ENCODE assay signal across 14 mouse cellular contexts in the genomic region with DNA sequence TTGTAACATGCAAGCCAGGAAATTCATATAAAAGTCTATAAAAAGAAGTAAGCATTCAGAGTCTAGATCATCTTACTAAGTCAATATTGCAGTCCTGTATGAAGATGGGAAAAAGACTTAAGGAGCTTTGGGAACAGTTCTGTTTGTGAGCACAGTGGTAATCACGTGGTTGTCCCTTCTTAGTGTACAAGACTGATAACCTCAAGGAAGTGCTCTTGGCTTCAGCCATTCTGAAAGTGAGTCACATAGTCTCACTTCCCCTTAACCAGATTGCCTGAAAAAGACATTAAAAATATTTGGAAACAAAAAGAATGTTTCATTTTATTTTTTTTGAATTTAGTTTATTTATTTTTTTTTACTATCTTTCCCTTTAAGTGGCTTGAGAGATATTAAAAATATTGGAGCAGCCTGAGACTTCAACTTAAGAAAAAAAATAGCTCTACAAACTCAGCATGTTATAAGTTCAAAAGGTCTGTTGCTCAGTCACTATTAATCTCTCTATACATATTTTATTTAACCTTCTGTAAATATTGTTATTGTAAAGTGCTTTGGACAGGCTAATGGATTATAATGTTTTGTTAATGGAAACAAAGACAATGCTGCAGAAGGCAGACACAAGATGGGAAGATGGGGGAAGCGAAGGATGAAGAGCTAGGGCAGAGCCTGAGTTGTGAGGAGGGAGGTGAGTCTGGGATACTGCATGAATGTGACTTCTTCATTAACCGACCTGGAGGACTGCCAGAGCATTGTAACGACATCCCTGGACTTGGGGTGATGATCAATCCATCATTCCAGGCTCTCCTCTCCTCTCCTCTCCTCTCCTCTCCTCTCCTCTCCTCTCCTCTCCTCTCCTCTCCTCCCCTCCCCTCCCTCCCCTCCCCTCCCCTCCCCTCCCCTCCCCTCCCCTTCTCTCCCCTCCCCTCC.
DNase-seq lines count a peak whose midpoint lies in the region; ATAC-seq and TF ChIP-seq lines count a peak whose summit lies in the region.
"Had no signal": no experiment of that assay in that cellular context is flagged by ENCODE, and none has a peak within 500 bp of the region (broad histone marks: within the 10 kb centered on the region; RNA-seq: fewer than 3 reads in every experiment).

No protein-coding gene starts in this region.

- H3K4me2 ChIP-seq in heart, embryonic 11.5 days = no peak overlapping the region
- no peak overlapping the region for H3K4me2 ChIP-seq in lung, embryonic 14.5 days
- H3K4me2 ChIP-seq in intestine, embryonic 15.5 days (replicated peaks) = no peak overlapping the region
- H3K4me2 ChIP-seq: limb, embryonic 13.5 days had no signal

- WGBS in heart, embryonic 11.5 days (ENCODE audit: insufficient replicate concordance) = 62% methylated on average over 4 of the region's 4 CpGs
- 28% methylated on average over 4 of the region's 4 CpGs for WGBS in lung, embryonic 14.5 days
- 43% methylated on average over 4 of the region's 4 CpGs for WGBS in lung, adult 2 months
- 43% methylated on average over 4 of the region's 4 CpGs for WGBS in intestine, embryonic 15.5 days
- WGBS in limb, embryonic 10.5 days = 62% methylated on average over 4 of the region's 4 CpGs

- peak; percentile 64 for DNase-seq in heart, adult 8-10 months (ENCODE audit: low spot score)
- peak; percentile 68 for DNase-seq in lung, embryonic 14.5 days
- DNase-seq in lung, adult 2 months = no peak
- peak; percentile 52 for DNase-seq in brain, embryonic 14.5 days (ENCODE audit: low read depth)
- no peak for DNase-seq in limb, embryonic 10.5 days (ENCODE audit: low spot score)
- no peak for DNase-seq in layer of hippocampus, postnatal 25 days (ENCODE audit: extremely low spot score in 1 of 2, low spot score in 1 of 2)
- DNase-seq: adrenal gland, postnatal 25 days; cerebellum, adult 18-20 months; kidney, adult 18-20 months; layer of hippocampus, adult 9-11 months; lung, postnatal 4 days had no signal

- no peak overlapping the region for H3K27ac ChIP-seq in heart, embryonic 11.5 days (ENCODE audit: low read depth, low read length)
- no peak overlapping the region; the same call in 1 of the 2 replicates for H3K27ac ChIP-seq in lung, embryonic 14.5 days (ENCODE audit: low read depth)
- no peak overlapping the region for H3K27ac ChIP-seq in intestine, embryonic 15.5 days
- no peak overlapping the region for H3K27ac ChIP-seq in limb, embryonic 10.5 days

- peaks cover 17% of the 10 kb centered on the region for H3K4me1 ChIP-seq in heart, embryonic 11.5 days (ENCODE audit: control insufficient read depth, insufficient read depth, low read length)
- H3K4me1 ChIP-seq in lung, embryonic 14.5 days (ENCODE audit: insufficient read depth) = peaks cover 13% of the 10 kb centered on the region
- H3K4me1 ChIP-seq in lung, adult 2 months (ENCODE audit: control insufficient read depth, insufficient read depth, low read length) = peaks cover 9% of the 10 kb centered on the region; the same call in 1 of the 2 replicates
- peaks cover 16% of the 10 kb centered on the region for H3K4me1 ChIP-seq in intestine, embryonic 15.5 days (replicated peaks)
- H3K4me1 ChIP-seq in limb, embryonic 10.5 days = peaks cover 15% of the 10 kb centered on the region

- H3K9ac ChIP-seq in heart, embryonic 11.5 days (ENCODE audit: low read depth, low read length) = no peak overlapping the region
- no peak overlapping the region for H3K9ac ChIP-seq in lung, embryonic 14.5 days
- H3K9ac ChIP-seq in intestine, embryonic 15.5 days = no peak overlapping the region
- H3K9ac ChIP-seq: limb, embryonic 13.5 days had no signal

- H3K36me3 ChIP-seq in heart, embryonic 11.5 days (ENCODE audit: control insufficient read depth, insufficient read depth, low read length) = no peaks in the 10 kb centered on the region
- no peaks in the 10 kb centered on the region for H3K36me3 ChIP-seq in lung, embryonic 14.5 days (ENCODE audit: insufficient read depth)
- no peaks in the 10 kb centered on the region for H3K36me3 ChIP-seq in intestine, embryonic 15.5 days
- H3K36me3 ChIP-seq in limb, embryonic 10.5 days = no peaks in the 10 kb centered on the region
- H3K36me3 ChIP-seq: limb, embryonic 13.5 days had no signal

- no peak for TF ChIP-seq CTCF in lung, embryonic 14.5 days (IDR thresholded peaks at IDR 0.05; ENCODE audit: low read depth)
- no peak for TF ChIP-seq CTCF in lung, adult 2 months (IDR thresholded peaks at IDR 0.05; ENCODE audit: insufficient read depth, low read length)
- no peak for TF ChIP-seq CTCF in brain, embryonic 14.5 days (IDR thresholded peaks at IDR 0.05; ENCODE audit: borderline replicate concordance, extremely low read depth, insufficient read depth, insufficient read length)

- H3K27me3 ChIP-seq in heart, embryonic 11.5 days (ENCODE audit: control insufficient read depth, insufficient read depth, low read length) = no peaks in the 10 kb centered on the region
- H3K27me3 ChIP-seq in lung, embryonic 14.5 days (ENCODE audit: insufficient read depth, low read length) = no peaks in the 10 kb centered on the region
- no peaks in the 10 kb centered on the region for H3K27me3 ChIP-seq in intestine, embryonic 15.5 days (replicated peaks)
- no peaks in the 10 kb centered on the region for H3K27me3 ChIP-seq in limb, embryonic 10.5 days (ENCODE audit: low read depth, poor library complexity, severe bottlenecking)
- H3K27me3 ChIP-seq: limb, embryonic 13.5 days had no signal

- H3K4me3 ChIP-seq in heart, embryonic 11.5 days (ENCODE audit: low read depth, low read length) = no peak overlapping the region
- no peak overlapping the region for H3K4me3 ChIP-seq in lung, embryonic 14.5 days (ENCODE audit: low read depth, low read length)
- H3K4me3 ChIP-seq in lung, adult 2 months (replicated peaks; ENCODE audit: extremely low read depth, low read depth, low read length) = no peak overlapping the region
- no peak overlapping the region for H3K4me3 ChIP-seq in intestine, embryonic 15.5 days (replicated peaks)
- no peak overlapping the region for H3K4me3 ChIP-seq in limb, embryonic 10.5 days
- H3K4me3 ChIP-seq: limb, embryonic 13.5 days had no signal

- TF ChIP-seq POLR2A in lung, adult 2 months (IDR thresholded peaks at IDR 0.05; ENCODE audit: borderline replicate concordance, extremely low read depth, low read depth, low read length) = no peak
- TF ChIP-seq POLR2A in brain, embryonic 14.5 days (IDR thresholded peaks at IDR 0.05; ENCODE audit: borderline replicate concordance, extremely low read depth, insufficient read depth, insufficient read length, poor library complexity, severe bottlenecking) = no peak

- ATAC-seq in heart, embryonic 11.5 days (replicated peaks; ENCODE audit: insufficient number of reproducible peaks, low FRiP score, low TSS enrichment) = no peak
- ATAC-seq in lung, embryonic 14.5 days (ENCODE audit: insufficient read depth) = no peak
- peak; percentile 71 for ATAC-seq in intestine, embryonic 15.5 days

- no peaks in the 10 kb centered on the region for H3K9me3 ChIP-seq in heart, embryonic 11.5 days (replicated peaks; ENCODE audit: control insufficient read depth, low read length)
- H3K9me3 ChIP-seq in lung, embryonic 14.5 days (ENCODE audit: low read depth, low read length) = no peaks in the 10 kb centered on the region
- no peaks in the 10 kb centered on the region for H3K9me3 ChIP-seq in intestine, embryonic 15.5 days
- H3K9me3 ChIP-seq in limb, embryonic 10.5 days (replicated peaks) = no peaks in the 10 kb centered on the region
- H3K9me3 ChIP-seq: limb, embryonic 13.5 days had no signal

Comparison
In these comparisons a context has a peak if more than half of its experiments do, and no peak if none do; other contexts are left out.
1. DNase-seq: peak in heart, adult 8-10 months (single experiment), lung, embryonic 14.5 days (single experiment) and brain, embryonic 14.5 days (single experiment); none in lung, adult 2 months (single experiment), limb, embryonic 10.5 days (single experiment) and layer of hippocampus, postnatal 25 days (0 of 2).